Mouse (Mus musculus): ENCODE data around the gene Uqcr11. TPM values are rescaled to one million over a fixed set of nuclear protein-coding genes. Genes with fewer than 3 reads are reported as not detected.

The Uqcr11 gene
- polyA plus RNA-seq, 1 experiment from 2014 or later: 519 TPM

Small RNA genes lying within 50 kb of the gene (microRNA-seq; reads per million reads assigned to microRNA genes)
- not detected for gene Gm22721

Other genes with a start within 250 kb of the Uqcr11 start
- 13.8 and 14.2 TPM in 2 replicates for gene Cirbp, start 240.8 kb downstream of the Uqcr11 start, polyA plus RNA-seq (2015; fragmentation: Nextera tagmentation; extraction: Ambion mirVana)
- gene 1600002K03Rik, start 233.9 kb downstream of the Uqcr11 start, polyA plus RNA-seq (2015; fragmentation: Nextera tagmentation; extraction: Ambion mirVana): 8.4 and 8.7 TPM in 2 replicates
- 0.47 and 0.53 TPM in 2 replicates for gene Efna2, start 227.3 kb downstream of the Uqcr11 start, polyA plus RNA-seq (2015; fragmentation: Nextera tagmentation; extraction: Ambion mirVana)
- 14.6 and 14.8 TPM in 2 replicates for gene Mum1, start 180.4 kb downstream of the Uqcr11 start, polyA plus RNA-seq (2015; fragmentation: Nextera tagmentation; extraction: Ambion mirVana)
- 220 and 223 TPM in 2 replicates for gene Ndufs7, start 157.7 kb downstream of the Uqcr11 start, polyA plus RNA-seq (2015; fragmentation: Nextera tagmentation; extraction: Ambion mirVana)
- gene Gamt, start 145.8 kb downstream of the Uqcr11 start, polyA plus RNA-seq (2015; fragmentation: Nextera tagmentation; extraction: Ambion mirVana): 138 and 166 TPM in 2 replicates
- gene Dazap1, start 145.3 kb downstream of the Uqcr11 start, polyA plus RNA-seq (2015; fragmentation: Nextera tagmentation; extraction: Ambion mirVana): 21.1 and 21.3 TPM in 2 replicates
- 460 and 501 TPM in 2 replicates for gene Rps15, start 114.4 kb downstream of the Uqcr11 start, polyA plus RNA-seq (2015; fragmentation: Nextera tagmentation; extraction: Ambion mirVana)
- 0.12 and 0.23 TPM in 2 replicates for gene Apc2, start 110.9 kb downstream of the Uqcr11 start, polyA plus RNA-seq (2015; fragmentation: Nextera tagmentation; extraction: Ambion mirVana)
- 27.9 and 29.0 TPM in 2 replicates for gene 2310011J03Rik, start 86.3 kb downstream of the Uqcr11 start, polyA plus RNA-seq (2015; fragmentation: Nextera tagmentation; extraction: Ambion mirVana)
- gene Pcsk4, start 77.3 kb downstream of the Uqcr11 start, polyA plus RNA-seq (2015; fragmentation: Nextera tagmentation; extraction: Ambion mirVana): 3.5 and 4.0 TPM in 2 replicates
- gene Reep6, start 76.9 kb downstream of the Uqcr11 start, polyA plus RNA-seq (2015; fragmentation: Nextera tagmentation; extraction: Ambion mirVana): 83.9 and 102 TPM in 2 replicates
- 2.2 and 3.4 TPM in 2 replicates for gene Adamtsl5, start 58.4 kb downstream of the Uqcr11 start, polyA plus RNA-seq (2015; fragmentation: Nextera tagmentation; extraction: Ambion mirVana)
- gene Plk5, start 50.4 kb downstream of the Uqcr11 start, polyA plus RNA-seq (2015; fragmentation: Nextera tagmentation; extraction: Ambion mirVana): 0.05 and 0.18 TPM in 2 replicates
- gene Mex3d, start 19.2 kb downstream of the Uqcr11 start, polyA plus RNA-seq (2015; fragmentation: Nextera tagmentation; extraction: Ambion mirVana): 0.32 and 0.60 TPM in 2 replicates
- 49.2 and 52.7 TPM in 2 replicates for gene Mbd3, start 7.3 kb downstream of the Uqcr11 start, polyA plus RNA-seq (2015; fragmentation: Nextera tagmentation; extraction: Ambion mirVana)
- gene Tcf3, start 26.8 kb upstream of the Uqcr11 start, polyA plus RNA-seq (2015; fragmentation: Nextera tagmentation; extraction: Ambion mirVana): 39.8 and 44.4 TPM in 2 replicates
- 0.02 TPM in 1 of 2 replicates, not detected in the other for gene Onecut3, start 88.0 kb upstream of the Uqcr11 start, polyA plus RNA-seq (2015; fragmentation: Nextera tagmentation; extraction: Ambion mirVana)
- 0.02 TPM in 1 of 2 replicates, not detected in the other for gene Atp8b3, start 132.3 kb upstream of the Uqcr11 start, polyA plus RNA-seq (2015; fragmentation: Nextera tagmentation; extraction: Ambion mirVana)
- 10.9 and 12.1 TPM in 2 replicates for gene Rexo1, start 154.7 kb upstream of the Uqcr11 start, polyA plus RNA-seq (2015; fragmentation: Nextera tagmentation; extraction: Ambion mirVana)
- 9.6 and 10.7 TPM in 2 replicates for gene Klf16, start 170.5 kb upstream of the Uqcr11 start, polyA plus RNA-seq (2015; fragmentation: Nextera tagmentation; extraction: Ambion mirVana)
- gene Abhd17a, start 183.5 kb upstream of the Uqcr11 start, polyA plus RNA-seq (2015; fragmentation: Nextera tagmentation; extraction: Ambion mirVana): 31.4 and 35.9 TPM in 2 replicates
- gene Scamp4, start 196.0 kb upstream of the Uqcr11 start, polyA plus RNA-seq (2015; fragmentation: Nextera tagmentation; extraction: Ambion mirVana): 35.3 and 38.3 TPM in 2 replicates
- gene Adat3, start 196.1 kb upstream of the Uqcr11 start, polyA plus RNA-seq (2015; fragmentation: Nextera tagmentation; extraction: Ambion mirVana): 3.2 and 3.7 TPM in 2 replicates
- 1.2 and 1.5 TPM in 2 replicates for gene Gm49322, start 199.2 kb upstream of the Uqcr11 start, polyA plus RNA-seq (2015; fragmentation: Nextera tagmentation; extraction: Ambion mirVana)
- 5.0 and 9.8 TPM in 2 replicates for gene Csnk1g2, start 216.0 kb upstream of the Uqcr11 start, polyA plus RNA-seq (2015; fragmentation: Nextera tagmentation; extraction: Ambion mirVana)